Mouse (Mus musculus): ENCODE results near the gene Ppa1. TPM values are rescaled to one million over a fixed set of nuclear protein-coding genes. Genes with fewer than 3 reads are reported as not detected.

The Ppa1 gene
- total RNA-seq, 4 experiments from 2014 or later: 71.2 to 81.2 (median 74.4) TPM

DNA sequence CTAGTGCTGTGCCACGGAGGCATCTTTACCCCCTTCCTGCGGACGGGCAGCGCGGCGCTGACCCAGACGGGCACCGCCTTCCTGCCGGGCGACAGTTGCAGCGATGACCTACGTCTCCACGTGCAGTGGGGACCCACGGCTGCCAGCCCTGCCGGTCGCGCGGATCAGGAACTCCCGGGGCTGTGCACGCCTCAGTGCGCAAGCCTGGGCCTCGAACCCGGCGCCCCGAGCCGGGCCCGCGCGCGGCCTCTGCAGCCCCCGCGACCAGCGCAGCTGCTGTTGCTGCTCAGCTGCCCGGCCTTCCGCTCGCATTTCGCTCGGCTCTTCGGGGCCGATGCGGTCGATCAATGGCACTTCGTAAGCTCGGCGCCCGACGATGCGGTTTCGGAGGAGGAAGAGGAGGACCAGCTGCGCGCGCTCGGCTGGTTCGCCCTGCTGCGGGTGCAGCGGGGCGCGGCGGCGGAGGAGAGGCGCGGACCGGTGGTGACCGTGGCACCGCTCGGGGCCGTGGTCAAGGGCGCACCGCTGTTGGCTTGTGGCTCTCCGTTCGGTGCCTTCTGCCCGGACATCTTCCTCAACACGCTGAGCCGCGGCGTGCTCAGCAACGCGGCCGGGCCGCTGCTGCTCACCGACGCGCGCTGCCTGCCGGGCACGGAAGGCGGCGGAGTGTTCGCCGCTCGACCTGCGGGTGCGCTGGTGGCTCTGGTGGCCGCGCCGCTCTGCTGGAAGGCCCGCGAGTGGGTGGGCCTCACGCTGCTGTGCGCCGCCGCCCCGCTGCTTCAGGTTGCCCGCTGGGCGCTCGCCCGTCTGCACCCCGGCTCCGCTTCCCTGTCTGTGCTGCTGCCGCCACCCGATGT lies 47.6 kb downstream of the Ppa1 start:
- DNase-seq (ENCODE audit: low spot score): no peak

GRCm38 (mm10) chr10:61696560-61696823 lies 48.1 kb downstream of the Ppa1 start:
- no peak for DNase-seq (ENCODE audit: low spot score)

DNA sequence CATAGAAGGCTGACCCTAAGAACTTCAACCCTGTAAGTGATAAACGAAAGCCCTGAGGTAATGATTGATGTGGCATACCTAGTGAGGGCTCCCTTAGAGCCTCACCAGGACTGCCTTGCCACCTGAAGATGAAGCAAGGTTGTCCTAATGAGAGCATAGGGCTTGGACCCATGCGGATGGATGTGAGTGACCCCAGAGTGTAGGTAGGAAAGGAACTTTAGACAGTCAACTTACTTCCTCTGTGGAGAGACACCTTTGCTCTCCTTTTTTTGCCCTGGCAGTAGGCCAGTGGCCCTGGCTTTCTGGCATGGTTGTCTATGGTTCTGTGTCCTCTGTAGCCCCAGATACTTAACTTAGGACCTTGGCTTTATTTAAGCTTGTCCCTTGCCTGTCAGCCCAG lies 48.7 kb downstream of the Ppa1 start:
- DNase-seq (ENCODE audit: low spot score): no peak

DNA sequence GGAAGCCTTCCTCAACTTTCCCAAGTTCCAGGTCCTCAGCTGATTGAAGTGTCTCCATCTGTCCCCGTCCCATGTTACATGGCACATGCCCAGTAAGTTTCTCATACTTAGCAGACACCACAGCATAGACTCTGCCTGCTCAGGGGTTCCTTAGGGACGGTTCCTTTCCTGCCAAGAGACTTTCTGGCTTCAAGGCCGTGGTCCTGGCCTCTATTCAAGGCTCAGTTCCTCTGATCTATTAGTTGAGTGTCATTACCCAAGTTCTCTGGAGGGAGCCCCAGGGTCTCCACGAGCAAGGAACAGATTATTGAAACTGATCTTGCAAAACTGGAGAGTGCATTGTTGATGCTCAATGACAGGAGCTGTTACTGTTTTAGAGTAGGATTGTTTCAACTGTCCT lies 56.3 kb downstream of the Ppa1 start:
- DNase-seq (ENCODE audit: low spot score): no peak

- DNase-seq (ENCODE audit: low spot score): no peak
Measured at GRCm38 (mm10) chr10:61706412-61707375, 58.3 kb downstream of the Ppa1 start.

DNA sequence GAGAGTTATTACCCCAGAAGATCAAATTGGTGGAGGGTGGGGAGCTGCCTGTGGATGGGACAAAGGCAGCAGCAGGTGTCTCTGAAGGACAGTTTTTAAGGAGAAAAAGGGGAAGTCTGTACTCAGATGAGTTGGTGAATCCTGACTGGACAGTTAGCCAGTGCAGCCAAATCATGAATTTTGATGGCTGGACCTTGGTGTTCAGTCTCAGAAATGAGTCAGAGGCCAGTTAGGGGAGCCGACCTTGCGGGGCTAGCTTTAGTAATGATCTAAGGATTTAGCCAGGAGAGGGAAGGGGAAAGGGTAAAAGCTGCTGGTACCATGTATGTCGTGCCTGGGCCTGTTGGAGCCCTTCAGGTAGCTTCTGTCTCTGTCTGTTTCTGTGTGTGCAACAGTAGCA lies 65.2 kb downstream of the Ppa1 start:
- DNase-seq (ENCODE audit: low spot score): no peak

DNA sequence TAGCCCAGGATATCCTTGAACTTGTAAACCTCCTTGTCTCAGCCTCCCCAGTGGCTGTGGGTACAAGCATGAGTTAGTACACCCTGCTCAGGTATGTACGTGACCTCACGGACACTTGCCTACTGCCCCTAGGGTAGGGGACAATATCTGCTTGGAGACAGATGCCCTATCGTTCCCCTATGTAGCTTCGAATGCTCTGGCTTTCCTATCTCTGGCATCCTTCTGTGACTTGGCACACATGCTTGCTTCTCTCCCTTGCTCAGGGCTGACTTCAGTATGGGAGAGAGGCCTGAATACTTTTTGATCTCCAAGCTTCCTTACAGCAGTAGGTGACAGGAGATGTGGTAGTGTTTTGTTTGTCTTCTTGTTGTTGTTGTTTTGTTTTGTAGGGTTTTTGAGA lies 65.8 kb downstream of the Ppa1 start:
- no peak for DNase-seq (ENCODE audit: low spot score)

GRCm38 (mm10) chr10:61714771-61715461 lies 66.6 kb downstream of the Ppa1 start, which contains the start of gene Aifm2:
TSS of gene Aifm2 (plus strand) at chr10:61715263.
- DNase-seq (ENCODE audit: low spot score): peak; percentile 54

GRCm38 (mm10) chr10:61715462-61715837 lies 67.1 kb downstream of the Ppa1 start:
- DNase-seq (ENCODE audit: low spot score): no peak

DNA sequence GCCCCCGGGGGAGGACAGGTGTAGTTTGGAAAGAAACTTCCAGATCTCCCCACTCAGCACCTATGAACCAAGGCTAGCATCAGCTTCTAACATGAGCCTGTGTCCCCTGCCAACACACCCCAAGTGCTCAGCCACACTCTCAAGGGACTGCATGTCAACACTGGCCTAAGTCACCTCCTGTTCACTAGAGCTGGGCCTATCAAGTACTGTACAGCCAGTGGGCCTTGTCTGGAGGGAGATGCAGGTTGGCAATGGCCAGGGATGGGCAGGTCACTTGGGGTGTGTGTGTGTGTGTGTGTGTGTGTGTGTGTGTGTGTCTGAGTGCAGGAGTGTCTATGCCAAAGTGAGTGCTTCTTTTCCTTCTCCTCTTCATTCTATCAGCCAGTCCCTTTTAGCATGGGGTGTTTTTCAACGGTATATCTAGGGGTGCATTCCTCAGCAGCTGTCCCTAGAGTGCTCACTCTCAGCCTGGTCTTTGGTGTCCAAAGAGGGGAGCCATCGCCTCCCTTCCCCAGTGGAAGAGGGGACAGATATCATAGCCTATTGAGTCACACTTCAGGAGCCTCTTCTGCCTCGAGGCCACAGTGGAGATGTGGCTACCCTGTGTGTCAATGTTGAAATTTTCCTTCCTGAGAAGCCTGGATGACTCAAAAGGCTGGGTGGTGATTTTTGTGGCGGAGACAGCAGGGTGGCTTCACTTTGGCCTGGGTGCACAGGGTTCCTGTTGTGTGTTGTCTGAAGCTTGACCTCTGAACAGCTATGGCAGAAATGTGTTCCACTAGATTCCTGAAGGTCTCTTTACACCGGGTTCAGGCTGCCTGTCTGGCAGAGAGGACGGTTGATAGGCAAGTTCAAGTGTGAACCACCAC lies 67.9 kb downstream of the Ppa1 start:
- no peak for DNase-seq (ENCODE audit: low spot score)

DNA sequence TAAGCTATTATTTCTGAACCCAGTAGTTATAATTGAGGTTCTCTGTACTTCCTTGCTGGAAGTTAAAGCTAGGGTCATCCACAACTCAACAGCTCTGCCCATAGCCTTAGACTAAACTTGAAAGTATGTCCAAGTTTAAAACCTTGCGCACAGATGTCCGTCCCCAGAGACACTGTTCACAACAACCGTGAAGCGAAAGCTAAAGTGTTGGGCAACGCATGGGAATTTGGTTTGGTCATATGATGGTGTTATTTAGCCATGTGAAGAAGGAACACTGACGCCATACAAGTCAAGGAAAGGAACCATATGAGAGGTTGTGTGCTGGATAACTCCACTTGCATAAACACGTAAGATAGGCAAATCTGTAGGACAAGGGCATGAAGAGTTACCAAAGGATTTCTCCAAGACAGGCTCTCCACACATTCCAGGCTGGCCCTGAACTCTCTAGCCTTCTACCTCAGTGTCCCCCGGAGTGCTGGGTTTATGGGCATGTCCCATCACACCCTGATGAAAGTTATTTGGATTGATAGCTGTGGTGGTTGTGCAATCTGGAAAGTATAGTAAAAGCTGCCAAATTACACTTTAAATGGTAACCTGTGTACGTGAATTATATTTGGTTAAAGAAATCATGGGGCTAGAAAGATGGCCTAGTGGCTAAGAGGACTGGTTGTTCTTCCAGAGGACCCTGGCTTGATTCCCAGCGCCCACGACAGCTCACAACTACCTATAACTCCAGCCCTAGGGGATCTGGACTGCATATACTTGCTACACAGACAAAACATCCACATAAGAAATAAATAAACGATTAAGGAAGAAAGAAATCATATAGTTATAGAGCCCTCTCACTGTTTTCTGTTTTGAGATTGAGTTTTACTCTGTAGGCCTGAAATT lies 69.3 kb downstream of the Ppa1 start:
- DNase-seq (ENCODE audit: low spot score): no peak

DNA sequence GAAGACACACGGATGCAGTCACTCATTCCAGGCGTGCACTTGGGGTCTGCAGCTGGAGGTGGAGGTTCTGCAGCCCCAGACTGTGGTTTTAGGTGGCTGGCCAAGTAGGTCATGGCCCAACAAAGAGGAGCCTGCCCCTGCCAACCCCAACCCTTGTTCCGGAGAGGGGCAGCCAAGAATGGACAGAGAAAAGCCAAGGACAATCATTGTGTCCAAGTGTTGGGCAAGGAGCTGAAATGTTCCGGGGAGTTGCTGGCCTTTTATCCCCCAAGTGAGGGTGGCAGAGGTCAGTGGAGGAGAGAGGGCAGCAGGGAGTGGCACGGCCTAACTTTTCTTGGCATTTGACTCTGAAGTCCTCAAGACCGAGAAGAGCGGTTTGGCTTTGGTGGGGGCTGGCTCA lies 72.0 kb downstream of the Ppa1 start:
- no peak for DNase-seq (ENCODE audit: low spot score)

DNA sequence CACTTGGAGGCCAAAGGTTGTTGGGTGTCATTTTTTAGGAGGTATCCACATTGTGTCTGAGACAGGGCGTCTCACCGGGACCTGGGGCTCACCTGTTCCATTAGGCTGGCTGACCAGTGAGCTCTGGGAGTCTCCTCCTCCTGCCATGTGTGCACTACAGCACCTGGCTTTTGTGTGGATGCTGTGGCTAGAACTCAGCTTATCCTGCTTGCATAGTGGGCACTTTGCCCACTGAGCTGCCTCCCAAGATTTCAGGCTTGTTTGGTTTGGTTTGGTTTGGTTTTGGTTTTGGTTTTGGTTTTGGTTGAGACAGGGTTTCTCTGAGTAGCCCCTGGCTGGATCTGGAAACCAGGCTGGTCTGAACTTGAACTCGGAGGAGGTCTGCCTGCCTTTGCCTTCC lies 73.9 kb downstream of the Ppa1 start:
- no peak for DNase-seq (ENCODE audit: low spot score)

DNA sequence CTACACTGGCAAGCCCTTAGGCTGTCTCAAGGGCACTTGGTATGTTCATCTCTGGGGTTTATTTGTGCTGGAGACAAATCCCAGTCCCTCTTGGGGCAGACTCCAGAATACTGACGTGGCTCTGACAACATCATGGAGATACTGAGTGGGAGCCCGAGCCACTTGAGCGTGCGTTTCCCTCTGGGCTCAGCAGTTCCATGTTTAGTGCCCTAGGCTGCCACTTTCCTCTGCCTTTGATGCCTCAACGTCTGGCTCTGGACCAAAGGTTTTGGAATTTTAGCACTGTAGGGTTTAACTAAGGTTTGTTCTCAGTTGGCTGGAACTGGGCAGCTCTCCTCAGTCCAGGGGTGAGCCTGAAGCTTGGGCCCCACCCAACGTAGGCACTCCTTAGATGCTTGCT lies 74.9 kb downstream of the Ppa1 start:
- DNase-seq (ENCODE audit: low spot score): no peak

Other genes starting within 250 kb of the Ppa1 start
- gene Nodal, start 230.6 kb upstream of the Ppa1 start, total RNA-seq (2022): under 1 TPM in 1 of 4 experiments, not detected in 3; 0.11 TPM
- 10 to 100 TPM; 59.5 to 77.7 (median 70.8) TPM for gene Eif4ebp2, start 195.9 kb upstream of the Ppa1 start, total RNA-seq (2022)
- gene Lrrc20, start 172.8 kb upstream of the Ppa1 start, total RNA-seq (2022): 10 to 100 TPM; 32.7 to 43.3 (median 40.3) TPM
- gene Npffr1, start 53.1 kb upstream of the Ppa1 start, total RNA-seq (2022): under 1 TPM in 2 of 4 experiments, not detected in 2; 0.08 to 0.13 TPM
- gene Sar1a, start 31.7 kb downstream of the Ppa1 start, total RNA-seq (2022): 100 to 1,000 TPM; 159 to 182 (median 170) TPM
- 10 to 100 TPM; 21.8 to 24.1 (median 23.6) TPM for gene Tysnd1, start 47.0 kb downstream of the Ppa1 start, total RNA-seq (2022)
- 10 to 100 TPM; 21.1 to 29.9 (median 25.6) TPM for gene Aifm2, start 66.7 kb downstream of the Ppa1 start, total RNA-seq (2022)
- 1 to 10 TPM; 3.7 to 5.2 (median 4.6) TPM for gene H2afy2, start 135.6 kb downstream of the Ppa1 start, total RNA-seq (2022)

All from heart, adult 8-10 months (tissue).